Mouse (Mus musculus) CH12F3 (cell line): ENCODE measurements around the gene Pdss2.
"Not testable (repeated sequence)": the region's sequence is repeated elsewhere in the genome, so short reads cannot be mapped to it uniquely, and the experiment has no call there.

ENCODE experiments used
- in situ Hi-C: fragments of 300-500 bp; cut with MboI; formaldehyde crosslinking; loops from 2 replicates; pipeline ENCODE4 v1.14.3; 2020; ENCODE audit warnings: low sequenced_read_pairs

The Pdss2 gene

DNA sequence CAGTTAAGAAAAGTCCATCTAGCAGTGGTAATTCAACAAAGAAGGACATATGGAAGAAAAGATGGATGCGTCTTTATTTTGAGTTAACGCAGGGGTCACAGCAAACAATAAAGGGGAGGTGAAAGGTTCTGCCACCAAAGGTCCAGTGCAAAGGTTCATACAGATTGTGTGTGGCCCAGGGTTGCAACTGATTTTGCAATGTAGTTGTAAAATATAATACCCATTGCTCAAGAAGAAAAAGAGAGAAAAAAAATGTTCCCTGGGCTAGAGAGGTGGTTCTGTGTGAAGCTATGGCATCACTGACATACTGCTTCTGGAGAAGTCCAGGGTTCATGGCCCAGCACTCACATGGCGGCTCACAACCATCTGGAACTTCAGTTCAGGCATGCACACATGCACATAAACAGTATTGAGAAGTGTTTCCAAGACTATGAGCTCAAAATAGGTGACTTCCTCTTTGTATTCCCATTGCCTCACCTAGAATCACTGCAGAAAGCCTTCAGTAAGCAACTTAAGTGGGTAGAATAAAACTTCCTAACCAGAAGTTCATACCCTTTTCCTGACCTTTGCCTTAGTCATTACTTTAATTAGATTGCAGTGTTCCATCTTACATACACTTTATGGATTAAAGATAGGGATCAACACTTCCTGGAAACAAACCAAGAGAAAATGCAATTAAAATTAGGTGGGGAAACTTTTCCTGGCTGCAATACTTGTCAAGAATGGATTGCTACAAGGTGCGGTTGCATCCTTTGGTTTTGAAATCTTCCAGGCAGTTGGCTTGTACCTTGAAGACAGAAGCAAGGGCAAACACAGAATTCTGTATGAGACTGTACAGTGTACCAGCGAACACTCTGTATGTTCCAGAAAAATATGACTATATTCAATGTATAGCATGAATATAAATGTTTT is 14.7 kb downstream of the Pdss2 start:
- in situ Hi-C loops, result no loop called here

DNA sequence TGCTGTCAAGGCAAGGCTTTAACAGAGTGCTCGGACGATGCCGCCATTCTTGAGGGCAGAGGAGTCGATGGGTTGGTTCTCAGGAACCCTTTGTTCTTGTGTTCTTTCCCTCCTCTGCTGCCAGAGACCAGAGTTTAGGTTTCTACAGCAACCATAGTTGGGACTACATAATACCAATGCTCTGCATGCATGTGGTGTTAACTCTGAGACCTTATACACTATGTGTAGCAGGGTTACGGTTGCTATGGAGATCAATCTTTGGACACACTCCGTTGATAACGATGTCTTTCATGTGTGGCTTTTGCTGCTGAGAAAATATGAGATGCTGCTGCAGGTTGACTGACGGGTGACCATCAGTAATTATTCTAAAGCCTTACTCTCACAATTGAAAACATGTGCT is 20.9 kb downstream of the Pdss2 start:
- in situ Hi-C loops, result no loop called here

DNA sequence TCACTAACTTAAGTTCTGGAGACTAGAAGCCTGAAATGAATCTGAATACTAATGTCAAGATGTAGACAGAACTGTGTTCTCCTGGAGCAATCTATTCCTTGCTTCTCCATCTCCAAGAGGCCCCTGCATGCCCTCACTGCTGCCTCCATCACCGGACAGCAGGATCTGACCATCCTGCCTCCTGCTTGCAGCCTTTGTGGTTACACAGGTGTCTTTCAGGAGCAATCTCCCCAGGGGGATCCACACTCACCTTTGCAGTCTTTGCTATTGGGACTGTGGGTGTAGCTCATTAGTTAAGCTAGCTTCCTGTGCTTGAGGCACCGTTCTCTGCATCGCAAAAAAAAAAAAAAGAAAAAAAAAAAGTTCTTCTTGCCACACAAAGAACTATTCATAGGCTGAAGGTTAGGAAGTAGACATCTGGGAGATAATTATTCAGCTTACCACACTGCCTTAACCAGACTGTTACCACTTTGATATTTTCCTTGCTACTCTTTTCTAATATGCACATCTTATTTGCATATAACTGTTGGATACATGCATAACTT is 23.0 kb downstream of the Pdss2 start:
- in situ Hi-C loops, result no loop called here

DNA sequence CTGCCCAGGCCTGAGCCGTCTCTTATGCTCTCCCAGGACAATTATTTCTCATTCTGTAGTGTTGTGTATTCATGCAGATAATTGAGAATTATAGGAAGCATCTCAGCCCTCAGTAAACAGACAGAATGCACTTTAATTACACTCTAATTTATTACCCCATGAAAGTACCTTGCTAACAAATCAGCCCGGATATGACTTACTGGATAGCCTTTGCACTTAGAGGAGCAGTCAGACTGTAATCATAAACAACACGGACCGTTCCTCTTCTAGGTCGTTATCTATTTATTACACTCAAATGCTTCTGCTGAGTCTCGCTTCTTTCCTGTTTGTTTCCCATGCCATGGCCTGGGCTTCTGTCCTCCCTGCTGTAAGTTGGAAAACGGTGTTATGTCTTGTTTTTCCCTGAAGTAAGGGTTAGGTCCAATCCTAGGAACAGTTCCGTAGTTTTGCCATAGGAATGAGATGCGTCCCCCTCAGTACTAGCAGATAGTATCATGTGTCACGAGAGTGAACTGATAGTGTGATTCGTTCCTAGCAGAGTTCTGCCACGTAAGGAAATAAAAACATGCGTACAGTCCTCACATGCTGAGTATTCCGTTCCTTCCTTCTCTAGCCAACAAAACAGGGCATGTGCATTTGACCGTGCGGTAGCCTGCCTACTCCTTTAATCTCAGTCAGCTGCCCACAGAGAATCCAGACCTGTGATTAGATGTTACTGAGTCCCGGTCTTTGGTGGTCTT is 24.3 kb downstream of the Pdss2 start:
- in situ Hi-C loops, result no loop called here

DNA sequence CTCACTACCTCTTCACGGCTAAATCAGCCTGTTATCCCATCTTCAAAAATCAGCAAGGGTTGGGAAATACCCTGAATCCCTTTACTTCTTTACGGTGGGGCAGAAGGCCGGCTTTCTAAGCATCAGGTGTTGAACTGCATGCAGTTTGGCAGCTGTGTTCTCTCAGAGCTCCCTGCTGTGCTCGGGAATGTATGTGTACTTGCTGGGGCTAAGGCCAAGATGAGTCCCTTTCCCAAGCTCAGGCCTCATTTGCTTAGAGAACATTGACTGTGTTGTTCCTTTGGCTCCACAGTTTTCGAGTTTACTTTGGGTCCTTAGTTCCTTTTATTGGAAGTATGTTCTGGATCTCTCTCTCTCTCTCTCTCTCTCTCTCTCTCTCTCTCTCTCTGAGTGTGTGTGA is 26.7 kb downstream of the Pdss2 start:
- in situ Hi-C loops, result no loop called here

DNA sequence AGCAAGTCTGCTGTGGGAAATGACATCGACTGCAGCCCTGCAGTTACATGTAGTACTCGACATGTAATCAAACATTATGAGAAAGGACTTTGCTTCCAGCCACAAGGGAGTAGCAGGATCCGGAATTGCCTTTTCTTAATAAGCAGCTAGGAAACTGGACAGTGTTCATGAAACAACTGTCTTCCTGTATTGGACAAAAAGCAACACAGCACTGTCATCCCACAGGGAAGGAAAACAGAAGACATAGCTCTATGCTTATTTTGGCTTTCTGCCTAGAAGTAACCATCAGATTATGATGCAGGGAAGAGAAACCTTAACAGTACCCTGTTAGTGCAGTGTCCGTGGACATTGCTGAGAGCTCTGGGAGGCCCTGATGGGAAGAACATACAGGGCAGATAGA is 31.0 kb downstream of the Pdss2 start:
- in situ Hi-C loops, result no loop called here

DNA sequence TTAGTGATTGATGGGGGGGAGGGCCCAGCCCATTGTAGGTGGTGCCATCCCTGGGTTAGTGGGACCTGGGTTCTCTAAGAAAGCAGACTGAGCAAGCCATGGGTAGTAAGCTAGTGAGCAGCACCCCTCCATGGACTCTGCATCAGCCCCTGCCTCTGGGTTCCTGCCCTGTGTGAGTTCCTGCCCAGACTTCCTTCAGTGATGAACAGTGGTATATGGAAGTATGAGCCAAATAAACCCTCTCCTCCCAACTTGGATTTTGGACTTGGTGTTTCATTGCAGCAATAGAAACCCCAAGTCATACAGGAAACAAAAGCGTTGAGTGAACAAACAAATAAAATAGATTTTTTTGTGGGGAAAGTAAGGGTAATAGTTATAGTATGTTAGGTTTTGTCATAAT is 35.7 kb downstream of the Pdss2 start:
- in situ Hi-C loops, result not testable (repeated sequence)

DNA sequence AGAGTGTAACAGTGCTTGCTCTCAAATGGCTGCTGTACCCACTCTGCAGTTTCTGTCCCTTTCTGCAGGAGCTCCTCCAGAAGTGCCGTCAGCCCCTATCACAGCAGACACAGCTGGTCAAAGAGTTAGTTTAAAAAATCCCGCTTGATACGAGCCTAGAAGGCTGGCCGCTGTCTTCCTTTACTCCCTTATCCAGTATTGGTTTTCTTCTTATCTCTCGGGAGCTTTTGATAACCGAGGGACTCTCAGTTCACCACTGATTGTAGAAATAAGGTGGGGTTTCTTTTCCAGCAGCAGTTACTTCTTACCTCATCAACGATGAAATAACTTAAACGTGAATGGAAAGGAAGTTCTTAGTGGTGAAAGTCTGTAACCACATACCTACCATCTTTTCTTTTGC is 36.2 kb downstream of the Pdss2 start:
- in situ Hi-C loops, result not testable (repeated sequence)

DNA sequence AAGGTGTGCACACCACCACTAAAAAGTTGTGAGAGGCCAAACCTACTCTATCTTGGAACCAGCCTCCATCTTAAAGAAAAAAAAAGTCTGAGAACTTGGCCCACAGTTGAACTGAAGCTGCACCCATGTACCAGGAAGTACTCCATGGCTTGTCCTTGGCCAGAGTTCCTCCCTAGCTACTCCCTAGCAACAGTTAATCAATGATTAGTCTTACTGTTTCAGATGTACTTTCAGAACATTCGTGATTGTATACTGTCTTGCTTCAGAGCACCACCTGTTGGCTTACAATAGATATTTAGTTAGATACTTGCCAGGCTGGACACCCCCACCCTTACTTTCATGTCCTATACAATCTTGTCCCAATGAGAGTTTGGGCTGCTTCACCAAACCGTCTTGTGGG is 50.0 kb downstream of the Pdss2 start:
- in situ Hi-C loops, result no loop called here

DNA sequence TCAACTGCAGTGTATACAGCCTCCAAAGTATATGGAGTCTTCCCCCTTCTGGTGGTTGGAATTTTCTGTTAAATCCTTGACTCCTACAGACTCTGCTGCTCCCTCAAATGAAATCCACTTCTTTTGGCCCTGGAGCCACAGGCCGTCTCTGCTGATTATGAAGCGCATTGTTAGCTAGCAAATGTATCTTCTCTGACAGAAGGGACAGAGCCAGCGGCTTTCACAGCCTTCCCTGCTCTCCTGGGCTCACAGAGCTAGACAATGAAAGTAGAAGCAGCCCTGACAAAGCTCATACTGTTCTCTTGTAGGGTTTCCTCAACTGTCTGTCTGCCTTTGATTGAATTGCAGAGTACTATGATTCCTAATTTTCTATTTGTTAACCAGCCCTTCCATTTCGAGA is 51.1 kb downstream of the Pdss2 start:
- in situ Hi-C loops, result no loop called here

DNA sequence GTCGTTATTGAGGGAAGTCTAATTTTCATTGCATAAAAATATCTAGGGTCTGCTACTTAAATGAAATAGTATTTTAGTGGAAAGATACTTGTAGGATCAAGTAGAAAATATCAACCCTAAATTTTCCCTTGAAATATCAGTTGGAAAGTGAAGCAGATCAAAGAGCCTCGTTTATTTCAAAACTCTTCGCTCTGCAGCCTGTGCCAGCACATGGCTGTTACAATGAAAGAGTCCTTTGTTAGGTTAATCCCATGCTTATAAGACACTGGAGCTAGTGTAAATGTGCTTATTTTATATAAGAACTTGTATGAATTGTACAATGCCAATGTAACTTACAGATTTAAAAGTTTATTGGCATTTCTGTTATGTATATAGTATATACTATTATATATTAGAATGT is 51.8 kb downstream of the Pdss2 start:
- in situ Hi-C loops, result no loop called here

DNA sequence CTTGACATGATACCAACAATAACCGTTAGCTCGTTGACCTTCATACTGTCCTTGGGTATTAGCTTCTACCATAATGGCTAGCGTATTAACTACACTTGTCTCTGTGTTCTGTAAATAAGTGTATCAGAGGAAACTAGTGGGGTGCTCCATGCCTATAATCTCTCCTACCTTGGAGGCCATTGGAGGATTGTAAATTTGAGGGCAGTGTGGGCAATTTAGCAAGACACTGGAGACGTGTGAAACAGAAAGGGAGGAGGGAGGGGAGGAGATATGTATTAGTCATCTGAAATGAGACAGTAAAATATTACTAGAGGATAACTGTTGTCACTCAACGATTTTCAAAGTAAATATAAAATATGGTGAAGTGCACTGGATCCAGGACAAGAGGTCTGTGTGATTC is 54.2 kb downstream of the Pdss2 start:
- in situ Hi-C loops, result no loop called here

DNA sequence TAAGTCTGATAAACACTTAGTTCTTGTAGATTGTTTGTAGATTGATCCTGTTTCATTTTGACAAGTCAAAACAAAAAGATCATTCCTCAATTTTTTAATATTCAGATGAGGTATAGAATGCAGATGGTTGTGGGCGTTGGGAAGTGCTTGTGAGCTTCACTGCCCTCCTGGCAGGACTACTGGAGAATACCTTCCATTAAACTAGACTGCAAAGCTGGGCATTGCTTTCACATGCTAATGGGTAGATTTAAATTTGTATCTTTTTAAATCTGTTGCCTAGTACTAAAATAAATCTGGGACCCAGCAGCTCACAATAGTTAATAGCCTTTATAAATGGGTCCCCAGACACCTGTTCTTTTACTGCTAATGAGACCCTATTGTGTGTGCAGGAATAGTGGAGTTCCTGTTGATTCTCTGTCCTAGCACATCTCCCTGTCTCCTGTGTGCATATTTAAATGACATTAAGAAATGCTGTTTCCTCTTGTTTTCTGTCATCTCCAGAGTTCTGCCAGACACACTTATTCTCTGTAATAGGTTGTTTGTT is 54.9 kb downstream of the Pdss2 start:
- in situ Hi-C loops, result no loop called here

DNA sequence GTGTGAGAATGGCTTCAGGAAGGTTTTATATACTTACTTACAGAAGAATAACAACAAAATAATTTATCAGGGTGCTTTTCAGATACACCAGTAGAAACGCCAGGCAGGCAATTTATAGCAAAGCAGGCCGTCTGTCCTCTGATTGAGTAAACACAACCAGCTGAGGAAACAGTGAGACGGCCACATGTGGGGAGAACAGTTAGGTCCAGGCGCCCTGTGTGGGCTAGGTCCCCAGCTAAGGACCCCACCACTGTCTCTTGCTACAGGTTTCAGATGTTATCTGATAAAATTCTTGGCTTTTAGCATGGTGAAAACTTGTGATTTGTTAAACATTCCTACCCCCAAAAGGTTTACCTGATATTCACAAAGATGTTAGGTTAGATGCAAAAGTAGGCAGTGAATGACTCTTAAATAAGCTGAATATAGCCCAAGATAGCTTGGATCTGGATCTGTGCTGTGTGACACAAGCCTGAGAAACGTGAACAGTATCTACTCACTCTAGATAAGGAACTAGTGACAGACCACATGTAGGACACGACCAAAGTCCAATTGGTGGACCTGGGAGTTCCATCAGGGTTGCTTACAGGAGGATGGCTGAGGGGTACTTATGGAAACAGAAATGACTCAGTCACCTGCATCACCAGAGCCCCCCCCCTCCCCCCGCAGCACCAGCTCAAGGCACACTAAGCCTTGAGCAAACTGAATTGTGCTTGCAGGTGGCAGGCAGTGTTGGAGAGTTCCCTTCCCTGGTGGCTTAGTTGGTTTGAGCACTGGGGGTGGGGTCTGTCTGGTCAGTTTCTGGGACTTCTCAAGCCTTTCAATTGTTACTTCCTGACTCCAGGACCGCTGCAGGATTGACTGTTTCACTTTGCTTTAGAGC is 56.2 kb downstream of the Pdss2 start:
- in situ Hi-C loops, result no loop called here

DNA sequence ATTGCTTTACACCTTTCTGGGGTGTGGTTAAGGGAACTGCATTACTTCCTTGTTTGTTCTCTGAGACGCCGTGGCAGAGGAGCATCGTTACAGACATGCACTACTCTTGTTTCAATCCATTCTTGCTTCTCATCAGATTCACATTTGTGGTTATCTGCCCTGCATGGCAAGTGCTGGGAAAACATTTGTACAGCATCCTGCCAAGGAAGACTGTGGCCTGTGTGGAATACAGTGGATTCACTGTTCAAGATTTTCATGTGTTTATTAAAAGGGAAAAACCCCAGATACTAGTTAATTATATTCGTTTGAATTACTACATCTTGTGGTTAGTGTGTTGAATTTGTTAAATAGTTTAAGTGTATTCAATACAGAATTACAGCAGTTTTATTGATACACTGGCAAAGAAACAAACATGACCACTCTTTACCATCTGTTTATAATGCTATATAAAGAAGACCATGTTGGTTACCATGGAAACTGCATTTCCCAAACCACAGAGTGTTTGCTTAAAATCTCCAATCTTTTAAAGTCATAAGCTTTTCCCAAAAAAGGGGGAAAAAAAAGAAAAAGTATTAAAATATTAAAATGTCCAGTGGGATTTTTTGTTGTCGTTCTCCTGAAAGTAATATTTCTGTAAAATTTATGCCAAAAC is 58.5 kb downstream of the Pdss2 start:
- in situ Hi-C loops, result no loop called here

DNA sequence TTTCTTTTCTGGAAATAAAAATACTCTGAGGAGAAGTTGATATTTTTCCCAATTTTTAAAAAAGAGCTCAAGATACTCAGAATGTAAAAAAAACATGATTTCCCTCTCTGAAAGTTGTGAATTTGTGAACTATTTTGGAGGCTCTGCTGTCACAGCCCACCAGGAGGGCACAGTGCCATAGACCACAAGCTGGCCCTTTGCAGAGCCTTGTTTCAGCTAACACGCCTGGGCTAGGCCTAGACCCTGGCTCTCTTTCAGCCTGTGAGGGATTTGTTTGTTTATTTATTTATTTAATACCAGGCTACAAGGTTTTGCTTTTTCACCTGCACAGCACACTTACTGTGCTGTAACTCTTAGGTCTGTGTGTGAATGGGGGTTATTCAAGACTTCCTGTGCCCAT is 64.3 kb downstream of the Pdss2 start:
- in situ Hi-C loops, result no loop called here

DNA sequence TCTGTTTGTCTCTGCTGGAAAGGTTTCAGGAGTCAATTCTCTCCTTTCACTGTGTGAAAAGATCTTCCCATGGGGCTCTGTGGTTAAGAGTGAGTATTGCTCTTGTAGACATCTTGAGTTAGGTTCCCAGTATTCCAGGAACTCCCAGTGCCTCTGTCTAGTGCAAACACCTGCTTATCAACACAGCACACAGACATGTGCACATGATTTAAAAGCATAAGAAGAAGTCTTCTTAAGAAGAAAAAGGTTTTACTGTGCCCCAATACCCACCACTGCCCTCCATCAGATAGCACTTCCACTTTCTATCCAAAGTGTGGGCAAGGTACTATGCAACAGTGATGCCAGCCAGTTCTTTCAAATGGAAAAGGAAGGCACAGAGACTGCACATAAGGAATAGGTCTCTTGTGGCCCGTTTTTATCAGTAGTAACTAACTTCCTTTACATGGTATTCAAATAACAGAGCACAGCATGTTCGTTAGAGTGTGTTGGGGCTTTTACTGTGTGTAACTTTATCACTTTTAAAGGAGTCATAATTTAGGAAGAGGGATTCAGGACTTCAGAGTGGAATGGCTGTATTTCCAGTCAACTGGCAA is 69.4 kb downstream of the Pdss2 start:
- in situ Hi-C loops, result no loop called here

DNA sequence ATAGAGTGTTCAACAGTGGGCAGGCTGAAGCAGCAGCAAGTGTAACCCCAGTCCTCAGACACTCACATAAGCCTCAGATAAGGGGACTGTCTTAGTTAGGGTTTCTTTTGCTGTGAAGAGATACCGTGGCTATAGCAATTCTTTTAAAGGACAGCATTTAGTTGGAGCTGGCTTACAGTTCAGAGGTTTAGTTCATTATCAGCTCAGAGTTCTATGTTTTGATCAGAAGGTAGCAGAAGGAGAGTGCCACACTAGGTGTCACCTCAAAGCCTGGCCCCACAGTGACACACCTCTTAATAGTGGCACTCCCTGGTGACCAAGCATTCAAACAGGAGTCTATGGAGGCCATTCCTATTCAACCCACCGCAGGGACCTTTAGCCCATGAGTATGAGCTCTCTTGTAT is 70.0 kb downstream of the Pdss2 start:
- in situ Hi-C loops, result no loop called here

DNA sequence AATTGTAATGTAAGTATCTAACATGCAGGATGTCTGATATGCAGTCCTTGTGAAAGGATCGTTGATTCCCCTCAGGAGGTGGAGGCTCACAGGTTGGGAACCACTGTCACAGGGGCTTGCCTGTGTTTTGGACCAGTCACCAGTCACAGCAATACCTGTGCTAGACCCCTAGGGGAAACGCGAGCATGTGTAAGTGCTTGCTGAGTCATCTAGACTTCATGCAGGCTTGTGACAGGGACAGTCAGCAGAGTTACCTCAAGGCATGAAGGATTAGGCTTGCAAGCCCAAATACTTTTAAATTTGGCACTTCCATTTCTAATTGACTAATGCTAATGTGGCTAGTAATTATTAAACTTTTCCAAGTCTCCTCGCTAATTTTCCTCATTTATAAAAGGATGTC is 71.2 kb downstream of the Pdss2 start:
- in situ Hi-C loops, result no loop called here

DNA sequence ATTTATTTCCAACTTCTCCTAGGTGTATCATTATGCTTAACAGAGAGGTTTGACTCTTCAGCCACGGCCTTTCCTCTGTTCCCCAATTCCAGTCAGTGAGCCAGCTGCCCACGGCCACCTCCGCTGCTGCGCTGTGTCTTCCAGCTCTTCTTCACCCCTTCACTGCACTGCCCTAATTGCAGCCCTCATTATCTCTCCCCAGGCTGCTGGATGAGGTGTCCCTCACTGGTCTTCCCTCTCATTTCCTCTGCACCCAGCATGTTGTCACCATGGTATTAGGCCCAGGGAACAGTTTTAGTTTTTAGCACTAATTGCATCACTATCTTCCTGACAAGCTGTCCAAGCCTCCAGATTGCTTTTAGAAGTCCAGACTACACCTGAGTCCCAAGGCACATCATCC is 73.0 kb downstream of the Pdss2 start:
- in situ Hi-C loops, result no loop called here
